Mouse (Mus musculus): ENCODE data around the gene Tnfrsf14.

Tnfrsf14 gene

DNA sequence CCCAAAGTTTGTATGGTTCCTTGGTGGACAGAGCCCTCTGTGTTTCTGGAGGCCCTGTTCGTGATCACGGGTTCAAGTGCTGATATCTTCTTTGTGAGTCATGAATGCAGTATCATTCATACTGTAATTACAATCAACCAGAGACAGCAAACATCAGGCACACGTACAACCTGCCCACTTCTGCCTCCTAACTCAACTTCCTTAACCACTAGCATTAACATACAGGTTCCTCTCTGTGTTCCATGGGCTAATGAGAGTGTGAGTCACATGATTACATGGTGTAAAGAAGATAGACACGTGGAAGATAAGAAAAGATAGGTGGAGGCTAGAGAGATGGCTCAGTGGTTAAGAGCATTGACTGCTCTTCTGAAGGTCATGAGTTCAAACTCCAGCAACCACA is 11.7 kb downstream of the Tnfrsf14 start:
- no peak for DNase-seq (ENCODE audit: low spot score)

DNA sequence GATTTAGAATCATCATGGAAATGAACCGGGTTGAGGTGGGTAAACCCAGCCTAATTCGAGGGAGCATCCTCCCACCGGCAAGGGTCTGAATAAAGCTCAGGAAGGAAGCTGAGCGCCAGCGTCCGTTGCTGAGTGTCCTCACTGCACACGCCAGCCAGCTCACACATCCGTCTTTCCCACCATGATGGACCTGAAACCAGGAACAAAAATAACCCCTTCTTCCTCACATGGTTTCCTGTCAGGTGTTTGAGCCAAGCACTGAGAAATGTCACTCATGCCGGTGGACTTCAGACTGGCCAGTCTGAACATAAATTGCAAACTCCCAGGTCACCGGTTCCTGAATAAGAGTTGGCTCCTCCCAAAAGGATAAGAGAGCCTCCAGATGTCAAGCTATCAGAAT is 13.1 kb downstream of the Tnfrsf14 start:
- DNase-seq (ENCODE audit: low spot score) = no peak

DNA sequence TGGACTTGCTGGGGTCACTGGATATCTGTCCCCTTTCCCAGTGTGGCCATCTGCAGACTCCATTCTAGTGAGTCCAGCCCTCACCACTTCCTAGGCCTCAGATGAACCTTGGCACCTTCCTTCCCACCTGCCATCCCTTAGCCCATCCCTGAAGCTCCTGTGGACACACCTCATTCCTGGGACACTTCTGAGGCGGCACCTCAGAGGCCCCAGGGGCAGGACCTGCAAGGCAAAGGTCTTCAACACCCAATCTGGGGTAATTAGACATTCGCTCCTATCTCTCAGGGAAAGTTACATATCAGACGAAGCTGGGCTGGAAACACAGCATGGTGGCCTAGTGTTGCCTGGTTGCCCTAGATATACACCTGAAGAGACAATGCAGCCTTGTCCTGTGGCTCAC is 13.7 kb downstream of the Tnfrsf14 start:
- no peak for DNase-seq (ENCODE audit: low spot score)

DNA sequence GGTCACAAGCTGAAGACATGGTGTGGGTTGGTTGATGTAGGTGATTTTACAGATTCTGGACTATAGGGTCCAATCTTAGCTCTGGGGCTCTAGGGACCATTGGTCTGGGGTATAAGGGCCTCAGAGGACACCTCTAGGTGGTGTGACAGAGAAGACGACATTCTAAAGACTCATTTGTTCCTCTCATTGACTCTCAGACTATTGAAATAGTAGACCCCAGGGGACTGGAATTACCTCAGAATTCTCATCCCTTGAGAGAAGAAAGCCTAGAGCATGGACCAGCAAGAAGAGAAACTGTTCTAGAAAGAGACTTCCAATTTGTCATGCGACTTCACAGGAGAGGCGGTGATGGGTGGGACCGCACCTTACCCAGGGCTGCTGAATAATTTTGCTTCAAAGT is 14.1 kb downstream of the Tnfrsf14 start:
- DNase-seq (ENCODE audit: low spot score) = no peak

DNA sequence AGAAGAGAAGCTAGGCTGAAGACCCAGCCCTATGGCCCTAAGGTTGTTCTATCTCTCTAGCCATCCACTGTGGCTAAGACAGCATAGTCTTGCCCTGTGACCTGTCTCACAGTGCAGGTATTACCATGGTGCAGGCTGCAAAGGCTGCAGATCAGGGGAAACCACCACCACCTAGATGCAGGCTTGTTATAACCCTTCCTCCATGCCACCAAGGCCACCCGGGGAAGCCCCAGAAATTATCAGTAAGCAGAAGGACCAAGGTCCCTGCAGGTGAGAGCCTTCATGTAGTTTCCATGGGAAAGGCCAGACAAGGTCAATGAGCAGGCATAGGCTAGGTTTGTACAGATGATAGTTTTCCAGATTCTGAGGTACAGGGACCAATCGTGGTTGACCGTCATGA is 14.5 kb downstream of the Tnfrsf14 start:
- DNase-seq (ENCODE audit: low spot score) = no peak

DNA sequence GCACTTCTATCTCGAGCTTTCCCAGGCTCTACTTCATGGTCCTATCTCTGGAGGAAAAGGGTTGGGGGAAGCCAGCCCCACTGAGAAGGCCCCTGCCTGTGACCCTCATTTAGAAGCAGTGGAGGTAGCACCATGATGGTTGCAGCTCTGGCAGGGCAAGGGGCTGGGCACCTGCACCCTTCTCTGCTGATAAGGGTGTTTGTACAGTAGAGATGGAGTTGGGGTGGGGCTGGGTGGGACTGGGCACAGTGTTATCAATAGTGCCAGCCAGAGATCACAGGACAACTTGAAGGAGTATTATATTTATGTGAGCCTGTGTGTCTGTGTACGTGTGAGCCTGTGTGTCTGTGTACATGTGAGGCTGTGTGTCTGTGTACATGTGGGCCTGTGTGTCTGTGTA is 16.7 kb downstream of the Tnfrsf14 start:
- no peak for DNase-seq (ENCODE audit: low spot score)

DNA sequence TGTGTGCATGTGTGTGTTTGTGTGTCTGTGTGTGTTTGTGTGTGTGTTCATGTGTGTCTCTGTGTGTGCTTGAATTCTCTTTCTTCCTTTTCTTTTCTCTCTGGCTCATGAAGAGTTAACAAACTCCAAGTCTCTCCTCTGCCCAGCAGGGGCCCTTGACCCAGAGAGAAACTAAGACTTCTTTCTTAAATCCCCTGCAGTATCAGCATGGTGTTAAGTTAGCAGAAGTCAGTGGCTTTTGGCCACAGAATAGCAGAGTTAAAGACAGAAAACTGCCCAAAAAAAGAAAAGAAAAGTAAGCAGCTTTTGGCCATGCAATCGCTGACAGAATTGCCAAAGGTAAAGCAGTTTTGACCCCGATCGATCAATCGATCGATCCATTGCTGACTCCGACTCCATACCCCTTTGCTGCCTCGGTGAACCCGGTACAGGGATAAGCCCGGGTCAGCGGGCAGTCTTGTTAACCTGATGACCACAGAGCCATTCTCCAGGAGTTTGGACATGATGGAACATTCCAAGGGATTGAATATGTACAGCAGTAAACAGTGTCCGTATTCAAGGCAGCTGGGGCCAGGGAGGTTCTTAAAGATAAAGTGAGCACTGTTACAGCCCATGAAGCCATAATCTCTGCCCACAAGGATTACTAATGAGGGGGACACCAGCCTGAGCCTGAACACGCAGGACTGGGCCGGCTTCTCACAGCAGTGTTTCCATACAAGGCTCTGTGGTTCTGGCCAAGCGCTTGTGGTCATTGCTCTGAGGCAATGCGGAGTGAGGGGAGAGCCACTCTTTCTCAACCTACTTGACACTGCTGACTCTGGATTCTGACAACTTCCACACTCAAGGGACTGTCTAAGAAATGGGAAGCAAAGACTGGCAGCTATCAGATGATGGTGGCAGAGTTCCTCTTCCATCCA is 17.5 kb downstream of the Tnfrsf14 start:
- DNase-seq (ENCODE audit: low spot score) = no peak

DNA sequence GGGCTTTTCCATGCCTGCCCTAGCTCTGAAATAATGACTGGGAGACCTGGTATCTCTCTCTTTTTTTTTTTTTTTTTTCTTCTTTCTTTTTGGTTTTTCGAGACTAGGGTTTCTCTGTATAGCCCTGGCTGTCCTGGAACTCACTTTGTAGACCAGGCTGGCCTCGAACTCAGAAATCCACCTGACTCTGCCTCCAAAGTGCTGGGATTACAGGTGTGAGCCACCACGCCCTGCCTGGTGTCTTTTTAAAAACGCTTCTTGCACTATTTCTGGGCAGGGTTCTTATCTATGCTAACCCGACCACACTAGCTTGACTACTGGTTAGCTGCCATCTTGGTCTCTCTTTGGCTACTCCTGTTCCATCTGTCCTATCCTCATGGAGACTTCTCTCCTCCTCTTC is 19.9 kb downstream of the Tnfrsf14 start:
- DNase-seq (ENCODE audit: low spot score) = no peak

DNA sequence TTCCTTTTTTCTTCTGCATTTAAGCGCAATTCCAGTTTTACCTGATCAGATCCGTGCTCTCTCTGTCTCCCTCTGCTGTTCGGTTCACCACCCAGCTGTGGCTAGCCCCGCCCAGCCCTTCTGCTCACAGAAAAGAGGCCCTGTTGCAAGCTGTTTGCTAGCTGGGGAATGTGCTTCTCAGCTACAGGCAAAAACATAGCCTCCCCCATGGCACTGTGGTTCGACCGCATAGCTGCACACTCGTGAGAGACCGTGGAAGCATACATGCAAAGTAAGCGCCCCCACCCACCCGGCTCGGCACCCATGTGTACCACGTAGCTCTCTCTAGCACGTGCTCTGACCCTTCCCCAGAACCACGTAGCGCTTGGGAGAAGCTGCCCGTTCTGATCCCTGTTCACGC is 20.5 kb downstream of the Tnfrsf14 start:
- DNase-seq (ENCODE audit: low spot score) = peak; percentile 49

DNA sequence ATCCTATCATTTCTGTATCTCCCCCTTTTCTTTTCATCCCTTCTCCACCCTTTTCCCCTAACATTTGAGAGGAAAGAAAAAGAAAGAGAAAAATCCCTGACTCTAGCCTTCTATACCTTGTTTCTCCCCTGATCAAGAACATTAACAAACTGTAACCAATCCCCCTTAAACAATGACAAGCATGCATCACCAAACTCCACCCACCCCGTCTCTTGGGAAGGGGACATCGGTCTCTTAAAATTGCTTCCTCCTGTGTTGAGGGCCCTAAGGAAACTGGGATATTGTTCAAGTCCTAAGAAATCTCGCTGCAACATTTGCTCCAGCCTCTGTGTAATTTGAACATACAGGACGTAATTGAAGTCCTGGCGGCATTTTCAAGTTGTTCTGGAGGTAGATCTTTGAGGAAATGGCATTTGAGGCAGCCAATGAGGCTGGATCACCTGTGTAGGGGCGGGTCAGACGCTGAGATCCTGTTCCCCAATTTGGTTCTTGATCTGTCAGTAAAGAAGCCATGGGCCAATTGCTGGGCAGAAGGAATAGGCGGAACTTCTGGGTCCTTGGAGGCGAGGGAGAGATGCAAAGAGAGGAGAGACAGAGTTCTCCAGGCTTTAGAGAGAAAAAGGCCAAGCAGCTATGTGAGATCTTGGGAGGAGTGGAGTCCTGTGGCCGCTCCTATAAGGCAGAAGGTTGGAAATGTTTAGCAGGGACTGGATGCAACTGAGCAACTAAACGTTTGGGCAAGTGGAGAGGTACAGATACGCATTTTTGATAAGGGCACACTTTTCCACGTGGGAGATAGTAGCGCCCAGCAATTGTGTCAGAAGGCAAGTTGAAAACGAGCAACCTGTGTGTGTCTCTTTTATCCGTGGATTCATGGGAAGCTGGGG is 23.9 kb downstream of the Tnfrsf14 start:
- DNase-seq (ENCODE audit: low spot score) = peak; percentile 66

DNA sequence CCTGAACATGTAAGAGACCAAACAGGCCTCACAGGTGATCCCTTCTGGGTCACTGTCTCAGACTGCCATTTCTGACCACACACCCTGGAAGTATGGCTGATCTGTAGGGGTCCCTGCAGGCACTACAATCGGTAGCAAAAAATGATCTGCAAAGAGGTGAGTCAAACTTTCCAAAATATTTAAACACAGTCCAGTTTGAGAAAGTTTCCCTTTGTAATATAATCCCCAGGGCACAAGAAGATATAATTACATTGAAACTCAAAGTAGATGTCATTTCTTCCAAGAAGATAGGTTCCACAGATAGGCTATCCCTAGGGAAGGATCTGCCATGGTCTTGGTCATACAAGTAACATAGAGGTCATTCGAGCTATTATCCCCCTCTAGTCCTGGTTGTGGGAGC is 26.0 kb downstream of the Tnfrsf14 start:
- no peak for DNase-seq (ENCODE audit: low spot score)

DNA sequence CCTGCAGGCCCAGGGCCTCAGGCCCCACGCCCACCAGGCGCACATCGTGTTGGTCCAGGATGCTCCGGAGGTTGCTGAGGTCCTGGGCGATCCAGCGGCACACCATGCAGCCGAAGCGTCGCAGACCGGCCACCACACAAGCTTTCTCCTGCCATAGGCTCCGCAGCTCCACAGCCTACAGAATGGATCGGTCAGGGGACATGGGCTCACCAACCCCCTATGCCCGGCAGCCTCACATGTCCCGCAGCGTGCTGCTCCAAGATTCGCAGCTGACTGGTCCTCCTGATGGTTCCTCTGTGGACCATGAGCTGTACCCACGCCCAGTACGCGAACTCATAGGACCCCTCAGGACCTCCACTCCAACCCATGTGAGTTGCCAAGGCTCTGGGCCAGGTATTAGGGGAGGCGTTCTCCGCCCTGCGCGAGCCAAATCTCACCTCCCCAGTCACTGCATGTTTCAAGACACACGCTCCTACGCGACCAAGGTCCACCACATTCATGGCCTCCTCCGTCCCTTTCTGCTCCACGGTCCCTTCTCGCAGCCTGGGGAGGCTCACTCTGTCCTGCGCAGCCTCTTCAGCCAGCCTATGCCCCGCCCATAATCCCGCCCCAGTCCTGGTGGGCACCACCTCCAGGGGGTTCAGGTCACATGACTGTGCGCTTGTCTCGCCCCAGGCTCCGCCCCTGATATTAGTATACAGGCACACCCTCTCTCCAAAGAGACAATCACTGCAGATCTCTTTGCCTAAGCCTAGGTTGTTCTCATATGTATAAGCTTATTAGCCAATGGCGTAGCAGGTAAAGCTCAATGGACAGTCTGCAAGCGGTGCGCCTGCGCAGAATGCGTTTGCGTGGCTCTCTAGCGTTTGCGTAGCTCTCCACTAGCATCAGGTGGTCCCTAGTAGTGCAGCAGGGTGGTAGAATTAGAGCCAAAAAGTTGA is 29.6 kb downstream of the Tnfrsf14 start, which contains the start of gene Fam213b:
Fam213b (minus strand) TSS at position 630 of the 941 bp plus-strand sequence.
- peak; percentile 43 for DNase-seq (ENCODE audit: low spot score)

DNA sequence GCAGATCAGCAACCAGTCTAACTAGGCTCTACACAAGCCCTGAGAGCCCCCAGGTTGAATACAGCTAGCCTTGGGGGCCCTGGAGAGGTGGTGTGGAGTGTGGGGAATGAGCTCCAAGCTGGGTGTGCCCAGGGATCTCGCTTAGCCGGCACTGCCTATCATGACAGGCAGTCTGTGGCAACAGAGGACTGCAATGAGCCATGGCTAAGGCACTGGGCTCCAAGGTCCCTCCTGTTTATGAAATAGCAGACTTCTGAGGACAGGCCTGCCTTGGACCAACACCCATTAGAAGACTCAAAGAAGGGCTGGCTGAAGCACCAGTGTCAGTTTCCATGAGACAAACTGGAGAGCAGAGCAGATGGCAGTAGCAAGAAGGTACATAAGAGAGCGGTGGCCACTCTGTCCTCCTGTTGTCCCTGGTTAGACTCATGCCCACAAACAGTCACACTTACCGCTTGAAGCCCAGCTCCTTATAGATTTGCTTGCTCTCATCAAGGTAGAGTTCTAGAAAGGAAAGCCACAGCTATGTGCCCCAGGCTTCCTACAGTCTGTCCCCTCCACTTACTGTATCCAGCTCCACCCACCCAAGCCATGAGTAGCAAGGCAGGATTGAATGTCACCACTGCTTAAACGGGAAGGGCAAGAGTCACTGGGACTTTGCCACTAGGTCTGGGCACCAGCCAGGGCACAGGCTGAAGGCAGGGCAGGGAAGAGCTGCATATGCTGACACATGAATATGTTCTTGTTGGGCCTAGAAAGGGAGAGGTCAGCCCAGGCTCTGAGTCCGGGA is 30.5 kb downstream of the Tnfrsf14 start:
- no peak for DNase-seq (ENCODE audit: low spot score)

DNA sequence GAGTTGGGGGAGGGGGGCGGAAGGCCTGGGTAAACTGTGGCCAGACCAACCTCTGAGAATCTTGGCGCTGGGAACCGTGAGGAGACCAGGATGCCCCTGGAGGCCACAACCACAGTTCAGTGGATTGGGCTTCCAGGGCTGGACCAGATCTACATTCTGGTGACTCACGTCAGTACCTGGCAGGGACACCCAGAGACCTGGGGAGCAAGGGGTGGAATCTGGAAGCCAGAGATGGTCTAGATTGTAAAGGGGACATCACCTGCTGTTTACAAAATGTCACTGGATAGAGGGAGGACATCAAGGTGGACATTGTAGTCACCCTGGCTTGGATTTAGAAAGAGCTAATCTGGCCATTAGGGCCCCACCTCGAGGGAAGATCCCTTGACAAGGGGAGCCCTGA is 32.8 kb downstream of the Tnfrsf14 start:
- DNase-seq (ENCODE audit: low spot score) = no peak

DNA sequence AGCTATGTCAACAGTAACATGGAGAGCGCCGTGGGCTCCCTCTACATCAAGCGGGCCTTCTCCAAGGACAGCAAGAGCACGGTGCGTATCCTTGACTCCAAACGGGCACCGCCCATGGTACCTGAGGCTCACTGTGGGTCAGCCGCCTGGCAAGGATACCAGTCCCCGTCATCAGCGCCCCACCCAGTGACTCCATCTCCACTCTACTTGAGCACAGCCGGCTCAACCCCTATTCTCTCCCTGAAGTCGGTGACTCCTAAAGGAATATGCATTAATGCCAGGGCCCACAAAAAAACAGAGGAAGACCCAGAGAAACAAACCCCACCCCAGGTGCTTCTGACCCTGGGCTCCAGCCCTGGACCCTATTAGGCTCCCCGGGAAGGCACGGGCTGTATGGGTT is 37.5 kb downstream of the Tnfrsf14 start:
- no peak for DNase-seq (ENCODE audit: low spot score)

DNA sequence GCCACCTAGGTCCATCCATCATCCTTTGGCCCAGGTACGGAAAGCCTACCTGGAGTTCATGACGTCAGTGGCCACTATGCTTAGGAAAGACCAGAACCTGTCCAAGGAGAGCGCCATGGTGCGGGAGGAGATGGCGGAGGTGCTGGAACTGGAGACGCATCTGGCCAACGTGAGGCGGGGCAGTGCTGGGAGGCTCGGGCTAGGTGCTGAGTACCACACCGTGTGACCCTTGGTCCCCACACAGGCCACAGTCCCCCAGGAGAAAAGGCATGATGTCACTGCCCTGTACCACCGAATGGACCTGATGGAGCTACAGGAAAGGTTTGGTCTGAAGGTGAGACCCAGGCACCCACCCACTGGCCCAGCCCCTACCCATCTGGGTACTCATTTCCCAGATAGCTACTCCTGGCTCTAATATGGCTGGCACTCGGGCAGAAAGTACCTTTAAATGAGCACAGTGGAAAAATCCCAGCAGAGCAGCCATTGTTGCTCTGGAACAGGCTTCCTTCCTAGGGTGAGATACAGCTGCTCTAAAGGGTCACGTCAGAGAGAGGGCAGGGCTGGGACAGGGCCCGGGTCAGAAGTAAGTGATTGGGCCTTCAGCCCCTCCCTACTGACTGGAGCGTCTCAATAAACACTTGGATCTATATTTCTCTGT is 40.6 kb downstream of the Tnfrsf14 start:
- DNase-seq (ENCODE audit: low spot score) = no peak

DNA sequence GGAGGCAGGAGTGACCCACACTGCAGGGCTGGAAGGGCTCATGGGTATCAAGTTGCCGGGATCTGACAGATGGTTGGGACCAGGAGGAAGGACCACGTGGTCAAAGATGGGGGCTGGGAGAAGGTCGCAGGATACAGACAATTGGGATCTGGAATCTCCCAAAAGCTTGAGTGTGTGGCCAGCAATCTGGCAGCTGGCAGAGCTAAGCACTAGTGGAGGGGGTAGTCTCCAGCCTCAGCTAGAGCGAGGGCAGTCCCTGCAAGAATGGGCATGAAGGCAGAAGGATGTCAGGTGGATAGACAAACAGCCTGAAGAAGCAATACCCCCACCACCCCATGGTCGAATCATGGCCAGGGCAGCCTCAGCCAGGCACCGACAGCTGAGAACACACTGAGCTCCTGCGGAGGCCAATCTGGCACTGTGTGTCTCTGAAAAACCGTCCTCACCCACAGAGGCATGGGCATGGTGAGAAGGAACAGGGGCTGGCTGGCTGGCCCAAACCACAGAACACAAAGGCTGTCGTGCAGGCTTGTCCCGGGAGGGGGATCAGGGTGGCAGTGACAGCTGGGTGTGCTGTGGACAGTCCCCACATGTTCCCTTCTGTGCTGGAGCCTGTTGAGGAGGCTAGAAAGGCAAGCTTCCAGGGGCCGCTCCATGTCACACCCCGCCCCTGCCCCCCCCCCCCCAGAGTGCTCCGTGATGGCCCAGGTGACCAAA is 41.3 kb downstream of the Tnfrsf14 start:
- DNase-seq (ENCODE audit: low spot score) = no peak

DNA sequence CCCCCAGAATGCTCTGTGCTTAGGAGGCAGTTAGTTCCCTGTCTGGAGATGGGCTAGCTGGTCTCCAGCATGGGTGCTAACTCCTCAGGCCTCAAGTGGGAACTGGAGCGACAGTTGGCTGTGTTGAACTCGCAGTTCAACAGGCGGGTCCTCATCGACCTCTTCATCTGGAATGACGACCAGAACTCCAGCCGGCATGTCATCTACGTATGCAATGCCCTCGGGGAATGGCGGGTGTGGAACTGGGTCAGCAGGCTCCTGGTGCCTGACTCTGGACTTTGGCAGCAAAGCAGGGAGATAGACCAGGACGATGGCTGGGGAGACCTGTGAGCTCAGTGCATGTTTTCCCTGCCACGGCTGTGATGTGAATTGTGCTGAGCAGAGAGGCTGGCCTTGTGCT is 42.9 kb downstream of the Tnfrsf14 start:
- no peak for DNase-seq (ENCODE audit: low spot score)

DNA sequence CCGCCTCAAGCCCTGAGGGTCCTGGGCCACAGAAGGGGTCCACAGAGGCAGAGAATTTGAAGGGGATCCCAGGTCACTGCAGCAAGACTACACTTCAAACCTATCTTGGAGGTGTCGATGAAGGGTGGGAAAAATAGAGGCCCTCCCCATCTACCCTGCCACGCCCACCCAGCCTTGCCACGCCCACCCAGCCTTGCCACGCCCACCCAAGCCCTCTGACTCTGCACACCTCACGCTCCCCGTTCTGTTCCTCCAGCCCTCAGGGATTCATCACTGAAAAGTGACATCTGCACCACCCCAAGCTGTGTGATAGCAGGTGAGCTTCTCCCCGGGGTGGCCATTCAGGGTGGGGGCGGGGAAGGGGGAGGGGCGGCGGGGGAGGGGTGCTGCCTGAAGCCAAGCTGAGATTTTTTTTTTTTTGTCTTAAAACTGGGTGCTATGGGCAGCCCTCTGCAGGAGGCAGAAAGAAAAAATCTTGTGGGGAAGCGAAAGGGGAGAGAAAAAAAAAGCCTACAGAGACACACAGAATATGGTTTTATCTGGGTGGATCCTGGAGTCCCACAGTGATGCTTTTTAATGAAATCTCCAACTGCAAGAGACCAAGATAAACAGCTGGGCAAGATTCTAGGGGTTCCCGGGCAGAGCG is 46.2 kb downstream of the Tnfrsf14 start:
- no peak for DNase-seq (ENCODE audit: low spot score)
